Mouse (Mus musculus) C2C12 (cell line): ENCODE measurements around the gene Eapp. TPM values are rescaled to one million over a fixed set of nuclear protein-coding genes. Genes with fewer than 3 reads are reported as not detected.
"Not testable (repeated sequence)": the region's sequence is repeated elsewhere in the genome, so short reads cannot be mapped to it uniquely, and the experiment has no call there.

Experiments used
- H3K27me3 ChIP-seq: one replicate; pipeline ENCODE4 v1.6.1; 2011; ENCODE audit not compliant: control insufficient read depth, insufficient read depth, insufficient read length
- H3K36me3 ChIP-seq: one replicate; pipeline ENCODE4 v1.6.1; 2011; ENCODE audit not compliant: control insufficient read depth, insufficient read depth
- H3K4me3 ChIP-seq: one replicate; pipeline ENCODE4 v1.5.1; 2011; ENCODE audit warnings: mild to moderate bottlenecking, control low read depth; ENCODE audit not compliant: poor library complexity, insufficient read depth, severe bottlenecking
- H3K79me2 ChIP-seq: one replicate; pipeline ENCODE4 v1.6.1; 2011; ENCODE audit not compliant: control insufficient read depth, insufficient read depth
- H3K79me3 ChIP-seq: one replicate; pipeline ENCODE4 v1.6.1; 2011; ENCODE audit warnings: low read depth, control low read depth
- H3ac ChIP-seq: one replicate; pipeline ENCODE3; 2011; ENCODE audit warnings: low read depth; ENCODE audit not compliant: control insufficient read depth, insufficient read length
- CEBPB ChIP-seq: IDR thresholded peaks from one replicate; pipeline ENCODE4 v1.6.1; 2011; ENCODE audit warnings: low read depth, mild to moderate bottlenecking, control low read depth, moderate library complexity
- CTCF ChIP-seq: IDR thresholded peaks from one replicate; pipeline ENCODE4 v1.5.1; 2011; ENCODE audit not compliant: control insufficient read depth, insufficient read depth, insufficient read length
- FOSL1 ChIP-seq: IDR thresholded peaks from one replicate; pipeline ENCODE4 v1.8.0; 2011; ENCODE audit warnings: mild to moderate bottlenecking, low read length; ENCODE audit not compliant: poor library complexity, insufficient read depth, severe bottlenecking
- MAX ChIP-seq: IDR thresholded peaks from one replicate; pipeline ENCODE4 v1.6.1; 2011; ENCODE audit warnings: mild to moderate bottlenecking, control low read depth
- MYOD1 ChIP-seq: IDR thresholded peaks from one replicate; pipeline ENCODE4 v1.6.1; 2011; ENCODE audit warnings: low read depth; ENCODE audit not compliant: control insufficient read depth, insufficient read length
- MYOG ChIP-seq: IDR thresholded peaks from one replicate; pipeline ENCODE4 v1.6.1; 2011; ENCODE audit not compliant: control insufficient read depth, insufficient read length; ENCODE audit errors: extremely low read depth
- USF1 ChIP-seq: IDR thresholded peaks from one replicate; pipeline ENCODE4 v1.6.1; 2011; ENCODE audit warnings: low read depth, mild to moderate bottlenecking, control low read depth, moderate library complexity
- polyA plus RNA-seq: library from polyadenylated mRNA; unstranded; fragments of >200 nt; fragmentation: generic; extraction: Trizol; gene quantifications from one replicate; pipeline ENCODE4 v1.2.1, GENCODE M21; 2012; ENCODE audit warnings: missing spikeins

The Eapp gene
- polyA plus RNA-seq, 1 experiment = 38.8 TPM

GRCm38 (mm10) chr12:54668141-54668540 is 27.6 kb downstream of the Eapp start:
- Histone ChIP-seq H3ac (no peak overlapping the region), H3K79me3 (no peaks in the 10 kb centered on the region), H3K4me3 (no peak overlapping the region), H3K27me3 (no peaks in the 10 kb centered on the region), H3K36me3 (peaks cover 20% of the 10 kb centered on the region), H3K79me2 (no peaks in the 10 kb centered on the region)
- TF ChIP-seq USF1 (no peak), MAX (no peak), CEBPB (no peak), MYOG (no peak), MYOD1 (no peak), CTCF (no peak), FOSL1 (no peak)

- peaks cover 1% of the 10 kb centered on the region for H3K36me3 ChIP-seq
- H3K79me2 ChIP-seq = no peaks in the 10 kb centered on the region
- TF ChIP-seq FOSL1 (no peak), MYOD1 (no peak), CEBPB (no peak), USF1 (no peak), CTCF (no peak), MYOG (no peak), MAX (no peak)
- H3K27me3 ChIP-seq = no peaks in the 10 kb centered on the region
- H3K79me3 ChIP-seq = no peaks in the 10 kb centered on the region
- H3ac ChIP-seq = no peak overlapping the region
- no peak overlapping the region for H3K4me3 ChIP-seq
Observed at GRCm38 (mm10) chr12:54665526-54665925, 30.2 kb downstream of the Eapp start.

- H3K36me3 ChIP-seq, H3K79me3 ChIP-seq, H3K27me3 ChIP-seq, H3K4me3 ChIP-seq, H3ac ChIP-seq, H3K79me2 ChIP-seq: not testable (repeated sequence)
Observed at GRCm38 (mm10) chr12:54661470-54661869, 34.2 kb downstream of the Eapp start.

GRCm38 (mm10) chr12:54659901-54660300 is 35.8 kb downstream of the Eapp start:
- Histone ChIP-seq H3K36me3 (no peaks in the 10 kb centered on the region), H3ac (no peak overlapping the region), H3K79me2 (peaks cover 12% of the 10 kb centered on the region), H3K27me3 (no peaks in the 10 kb centered on the region), H3K4me3 (no peak overlapping the region), H3K79me3 (peaks cover 4% of the 10 kb centered on the region)
- TF ChIP-seq CEBPB (no peak), FOSL1 (no peak), CTCF (no peak), MAX (no peak), MYOD1 (no peak), MYOG (no peak), USF1 (no peak)

- no peak for TF ChIP-seq MYOG
- TF ChIP-seq FOSL1 = no peak
- TF ChIP-seq MYOD1 = no peak
- TF ChIP-seq CTCF = no peak
- no peak for TF ChIP-seq MAX
- TF ChIP-seq CEBPB = no peak
- TF ChIP-seq USF1 = no peak
- Histone ChIP-seq H3K4me3 (no peak overlapping the region), H3K27me3 (no peaks in the 10 kb centered on the region), H3ac (no peak overlapping the region), H3K36me3 (no peaks in the 10 kb centered on the region), H3K79me3 (peaks cover 17% of the 10 kb centered on the region), H3K79me2 (peaks cover 25% of the 10 kb centered on the region)
Observed at GRCm38 (mm10) chr12:54658425-54659092, 37.1 kb downstream of the Eapp start.

- H3K79me3 ChIP-seq = peaks cover 22% of the 10 kb centered on the region
- no peaks in the 10 kb centered on the region for H3K36me3 ChIP-seq
- H3K27me3 ChIP-seq = no peaks in the 10 kb centered on the region
- H3ac ChIP-seq = no peak overlapping the region
- TF ChIP-seq CEBPB (no peak), MAX (no peak), MYOG (no peak), FOSL1 (no peak), USF1 (no peak), MYOD1 (no peak)
- peaks cover 31% of the 10 kb centered on the region for H3K79me2 ChIP-seq
- no peak overlapping the region for H3K4me3 ChIP-seq
Observed at GRCm38 (mm10) chr12:54657951-54658350, 37.7 kb downstream of the Eapp start.
